Mouse (Mus musculus): ENCODE results near the gene Pkd1. TPM values are rescaled to one million over a fixed set of nuclear protein-coding genes. Genes with fewer than 3 reads are reported as not detected.

The Pkd1 gene
- polyA plus RNA-seq, 1 experiment, result 74.2 TPM

- TF ChIP-seq CTCF (IDR thresholded peaks at IDR 0.05; ENCODE audit: borderline replicate concordance, extremely low read depth, insufficient read depth, insufficient read length), result no peak
- no peak for TF ChIP-seq POLR2A (IDR thresholded peaks at IDR 0.05; ENCODE audit: borderline replicate concordance, extremely low read depth, insufficient read depth, insufficient read length, poor library complexity, severe bottlenecking)
- no peak for DNase-seq (ENCODE audit: low read depth)
Observed at GRCm38 (mm10) chr17:24569837-24570236, 20.2 kb downstream of the Pkd1 start.

- TF ChIP-seq POLR2A (IDR thresholded peaks at IDR 0.05; ENCODE audit: borderline replicate concordance, extremely low read depth, insufficient read depth, insufficient read length, poor library complexity, severe bottlenecking) (no peak), CTCF (IDR thresholded peaks at IDR 0.05; ENCODE audit: borderline replicate concordance, extremely low read depth, insufficient read depth, insufficient read length) (no peak)
- DNase-seq (ENCODE audit: low read depth), result no peak
Observed at GRCm38 (mm10) chr17:24572651-24573245, 23.1 kb downstream of the Pkd1 start.

- DNase-seq (ENCODE audit: low read depth), result no peak
- TF ChIP-seq CTCF (IDR thresholded peaks at IDR 0.05; ENCODE audit: borderline replicate concordance, extremely low read depth, insufficient read depth, insufficient read length) (no peak), POLR2A (IDR thresholded peaks at IDR 0.05; ENCODE audit: borderline replicate concordance, extremely low read depth, insufficient read depth, insufficient read length, poor library complexity, severe bottlenecking) (no peak)
Observed at GRCm38 (mm10) chr17:24573811-24574210, 24.2 kb downstream of the Pkd1 start.

GRCm38 (mm10) chr17:24579532-24579931 is 29.9 kb downstream of the Pkd1 start:
- no peak for DNase-seq (ENCODE audit: low read depth)
- no peak for TF ChIP-seq POLR2A (IDR thresholded peaks at IDR 0.05; ENCODE audit: borderline replicate concordance, extremely low read depth, insufficient read depth, insufficient read length, poor library complexity, severe bottlenecking)
- TF ChIP-seq CTCF (IDR thresholded peaks at IDR 0.05; ENCODE audit: borderline replicate concordance, extremely low read depth, insufficient read depth, insufficient read length), result no peak

GRCm38 (mm10) chr17:24580287-24580686 is 30.7 kb downstream of the Pkd1 start:
- TF ChIP-seq CTCF (IDR thresholded peaks at IDR 0.05; ENCODE audit: borderline replicate concordance, extremely low read depth, insufficient read depth, insufficient read length) (no peak), POLR2A (IDR thresholded peaks at IDR 0.05; ENCODE audit: borderline replicate concordance, extremely low read depth, insufficient read depth, insufficient read length, poor library complexity, severe bottlenecking) (no peak)
- no peak for DNase-seq (ENCODE audit: low read depth)

- DNase-seq (ENCODE audit: low read depth), result no peak
- TF ChIP-seq POLR2A (IDR thresholded peaks at IDR 0.05; ENCODE audit: borderline replicate concordance, extremely low read depth, insufficient read depth, insufficient read length, poor library complexity, severe bottlenecking) (no peak), CTCF (IDR thresholded peaks at IDR 0.05; ENCODE audit: borderline replicate concordance, extremely low read depth, insufficient read depth, insufficient read length) (no peak)
Observed at GRCm38 (mm10) chr17:24583599-24584460, 34.2 kb downstream of the Pkd1 start.

GRCm38 (mm10) chr17:24584520-24584919 is 34.9 kb downstream of the Pkd1 start:
- DNase-seq (ENCODE audit: low read depth), result no peak
- TF ChIP-seq POLR2A (IDR thresholded peaks at IDR 0.05; ENCODE audit: borderline replicate concordance, extremely low read depth, insufficient read depth, insufficient read length, poor library complexity, severe bottlenecking), result no peak
- no peak for TF ChIP-seq CTCF (IDR thresholded peaks at IDR 0.05; ENCODE audit: borderline replicate concordance, extremely low read depth, insufficient read depth, insufficient read length)

- no peak for DNase-seq (ENCODE audit: low read depth)
- no peak for TF ChIP-seq CTCF (IDR thresholded peaks at IDR 0.05; ENCODE audit: borderline replicate concordance, extremely low read depth, insufficient read depth, insufficient read length)
Observed at GRCm38 (mm10) chr17:24586532-24586931, 36.9 kb downstream of the Pkd1 start.

GRCm38 (mm10) chr17:24590943-24591342 is 41.3 kb downstream of the Pkd1 start:
- no peak for DNase-seq (ENCODE audit: low read depth)
- no peak for TF ChIP-seq CTCF (IDR thresholded peaks at IDR 0.05; ENCODE audit: borderline replicate concordance, extremely low read depth, insufficient read depth, insufficient read length)
- TF ChIP-seq POLR2A (IDR thresholded peaks at IDR 0.05; ENCODE audit: borderline replicate concordance, extremely low read depth, insufficient read depth, insufficient read length, poor library complexity, severe bottlenecking), result no peak

GRCm38 (mm10) chr17:24591695-24592094 is 42.1 kb downstream of the Pkd1 start:
- no peak for TF ChIP-seq CTCF (IDR thresholded peaks at IDR 0.05; ENCODE audit: borderline replicate concordance, extremely low read depth, insufficient read depth, insufficient read length)
- no peak for TF ChIP-seq POLR2A (IDR thresholded peaks at IDR 0.05; ENCODE audit: borderline replicate concordance, extremely low read depth, insufficient read depth, insufficient read length, poor library complexity, severe bottlenecking)
- DNase-seq (ENCODE audit: low read depth), result no peak

GRCm38 (mm10) chr17:24593248-24593647 is 43.6 kb downstream of the Pkd1 start:
- no peak for DNase-seq (ENCODE audit: low read depth)
- no peak for TF ChIP-seq CTCF (IDR thresholded peaks at IDR 0.05; ENCODE audit: borderline replicate concordance, extremely low read depth, insufficient read depth, insufficient read length)
- no peak for TF ChIP-seq POLR2A (IDR thresholded peaks at IDR 0.05; ENCODE audit: borderline replicate concordance, extremely low read depth, insufficient read depth, insufficient read length, poor library complexity, severe bottlenecking)

Measured in brain, embryonic 14.5 days (tissue).